In the genomic region with DNA sequence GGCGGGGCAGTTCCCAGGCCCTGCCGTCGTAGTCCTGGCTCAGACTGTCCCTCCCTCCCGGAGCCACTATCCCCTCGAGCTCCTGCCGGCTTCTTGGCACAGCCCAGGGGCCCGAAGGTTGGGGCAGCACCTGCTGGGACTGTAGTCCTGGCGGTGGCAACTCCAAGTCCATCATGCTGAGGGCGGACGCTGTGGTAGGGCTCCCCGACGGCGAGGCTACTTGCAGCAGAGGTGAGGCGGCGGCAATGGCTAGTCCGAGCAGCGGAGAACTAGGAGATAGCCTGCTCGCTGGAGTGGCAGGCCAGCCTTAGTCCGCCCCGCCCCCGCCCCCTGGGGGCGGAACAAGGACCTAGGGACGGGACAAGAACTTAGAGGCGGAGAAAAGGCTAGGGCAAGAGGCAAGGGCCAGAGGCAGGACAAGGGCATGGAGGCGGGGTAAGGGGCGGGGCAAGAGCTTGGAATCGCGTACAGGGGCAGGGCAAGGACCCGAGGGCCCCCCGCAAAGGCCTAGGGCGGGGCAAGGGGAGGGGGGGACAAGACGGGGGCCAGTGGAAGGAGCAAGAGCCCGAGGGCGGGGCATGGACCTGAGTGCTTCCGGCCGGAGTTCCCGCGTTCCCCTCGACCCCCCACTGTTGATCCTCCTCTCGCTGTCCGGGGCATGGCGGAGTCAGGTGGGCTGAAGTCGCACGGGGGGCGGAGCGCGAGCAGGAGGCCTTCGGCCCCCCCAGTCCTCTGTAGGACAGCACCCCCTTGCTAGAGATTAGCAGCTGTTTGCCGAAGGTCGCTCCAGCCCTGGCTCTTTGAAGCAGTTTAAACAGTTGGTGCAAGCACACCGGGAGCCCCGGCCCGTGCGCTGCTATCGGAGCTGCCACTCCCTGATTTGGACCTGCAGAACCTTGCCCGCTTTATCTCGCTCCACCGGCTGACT, we compare ENCODE assay signal across 8 mouse cellular contexts. TPM values are rescaled to one million over a fixed set of nuclear protein-coding genes. Genes with fewer than 3 reads are reported as not detected.
DNase-seq lines count a peak whose midpoint lies in the region; ATAC-seq lines count a peak whose summit lies in the region.

TSS of gene Nfe2l2 (minus strand) at position 408 of the 928 bp plus-strand sequence.

- no peaks in the 10 kb centered on the region for H3K9me3 ChIP-seq in hindbrain, embryonic 15.5 days

- H3K4me3 ChIP-seq in hindbrain, embryonic 15.5 days, result peak within 1 kb of the TSS; percentile 52

- peak within 1 kb of the TSS; percentile 80 for H3K4me2 ChIP-seq in hindbrain, embryonic 15.5 days

- H3K9ac ChIP-seq in hindbrain, embryonic 15.5 days, result peak within 1 kb of the TSS; percentile 38

- peak within 1 kb of the TSS; percentile 68 for H3K27ac ChIP-seq in hindbrain, embryonic 15.5 days (replicated peaks)

- H3K36me3 ChIP-seq in hindbrain, embryonic 15.5 days, result no peaks in the 10 kb centered on the region

- ATAC-seq in hindbrain, embryonic 15.5 days (ENCODE audit: low FRiP score, low read depth), result peak; percentile 90

- WGBS in hindbrain, embryonic 15.5 days, result under 1% methylated on average over 57 of the region's 58 CpGs

- DNase-seq in T-cell, adult 2 months (ENCODE audit: low spot score), result peak; percentile 88
- DNase-seq in cerebellum, postnatal 36 days, result peak; percentile 43 to 60
- peak; percentile 75 to 80 for DNase-seq in frontal cortex, postnatal 36 days (ENCODE audit: low spot score in 2 of 2)
- peak; percentile 79 for DNase-seq in left cerebral cortex, adult 11 months (ENCODE audit: low spot score)
- DNase-seq in lung, postnatal 4 days, result peak; percentile 99 to 100
- peak; percentile 84 for DNase-seq in retina, postnatal 7 days (ENCODE audit: low read depth, low spot score)
- peak; percentile 97 for DNase-seq in urinary bladder, adult 2 months (ENCODE audit: low spot score)

- H3K27me3 ChIP-seq in hindbrain, embryonic 15.5 days, result no peaks in the 10 kb centered on the region

- peaks cover 15% of the 10 kb centered on the region for H3K4me1 ChIP-seq in hindbrain, embryonic 15.5 days (replicated peaks)

RNA-seq across cellular contexts. Expression of gene Nfe2l2, which starts in this region (rescaled TPM):
- polyA plus RNA-seq in hindbrain, embryonic 15.5 days (2015; fragmentation: Nextera tagmentation; extraction: Ambion mirVana), result 14.4 and 15.9 TPM in 2 replicates
- polyA plus RNA-seq in urinary bladder, adult 2 months (2012; rRNA removed), result 214 and 256 TPM in 2 replicates

Comparison
In these comparisons a context has a peak if more than half of its experiments do, and no peak if none do; other contexts are left out.
1. Peak in every context shown above with its lines: DNase-seq, ATAC-seq, H3K4me3 ChIP-seq and H3K27ac ChIP-seq.
2. RNA of gene Nfe2l2 (polyA plus RNA-seq): 214 to 256 TPM in urinary bladder, adult 2 months; 14.4 to 15.9 TPM in hindbrain, embryonic 15.5 days; every median in the first group is over 10 times any median in the second.